Comparison of ENCODE assay signal across 12 mouse cellular contexts in genomic region chr12:76911171-76911726, GRCm38 (mm10). TPM values are rescaled to one million over a fixed set of nuclear protein-coding genes. Genes with fewer than 3 reads are reported as not detected.
DNase-seq lines count a peak whose midpoint lies in the region; ATAC-seq and TF ChIP-seq lines count a peak whose summit lies in the region.
"Had no signal": no experiment of that assay in that cellular context is flagged by ENCODE, and none has a peak within 500 bp of the region (broad histone marks: within the 10 kb centered on the region; RNA-seq: fewer than 3 reads in every experiment).

No protein-coding gene starts in this region.

- in situ Hi-C loops in Patski (cut with MboI; ENCODE audit: low pct_unique_long_range_greater_than_20kb) = no loop called here

- no peaks in the 10 kb centered on the region for H3K9me3 ChIP-seq in kidney, embryonic 16.5 days (ENCODE audit: low read length)
- H3K9me3 ChIP-seq in hindbrain, postnatal 0 days (ENCODE audit: low read length) = no peaks in the 10 kb centered on the region

- no peak for DNase-seq in kidney, adult 11 months
- peak; percentile 30 for DNase-seq in Patski (ENCODE audit: low read depth, low spot score)
- peak; percentile 89 to 92 for DNase-seq in cerebellum, adult 18-20 months
- DNase-seq in hindbrain, postnatal 0 days (ENCODE audit: low spot score) = peak; percentile 29
- DNase-seq in embryo, embryonic 11 days = no peak
- DNase-seq in heart, adult 18-20 months = no peak
- DNase-seq: gastrocnemius, postnatal 10 days; thymus, postnatal 36 days had no signal

- no peak for TF ChIP-seq CTCF in Patski (IDR thresholded peaks at IDR 0.05)
- no peak for TF ChIP-seq CTCF in hindbrain, postnatal 0 days (IDR thresholded peaks at IDR 0.05; ENCODE audit: low read depth)

- 0 out of 2 replicates have a peak, but pooled peaks have one; percentile 4 for ATAC-seq in kidney, embryonic 16.5 days (ENCODE audit: low FRiP score, low TSS enrichment)
- peak; percentile 59 for ATAC-seq in Patski
- peak; percentile 28; the same call in 1 of the 2 replicates for ATAC-seq in hindbrain, postnatal 0 days

- H3K4me3 ChIP-seq in kidney, embryonic 16.5 days (ENCODE audit: low read length) = no peak overlapping the region
- H3K4me3 ChIP-seq in hindbrain, postnatal 0 days (ENCODE audit: low read length) = no peak overlapping the region
- H3K4me3 ChIP-seq: myocyte had no signal

- POLR2A ChIA-PET in Patski (lab: Charles Lee) = no interaction called here

- no peak overlapping the region for H3K9ac ChIP-seq in kidney, embryonic 16.5 days (replicated peaks; ENCODE audit: low read length)
- H3K9ac ChIP-seq in hindbrain, postnatal 0 days (replicated peaks; ENCODE audit: low read length) = no peak overlapping the region

- H3K27me3 ChIP-seq in kidney, embryonic 16.5 days (ENCODE audit: insufficient read depth, low read length) = no peaks in the 10 kb centered on the region
- no peaks in the 10 kb centered on the region for H3K27me3 ChIP-seq in Patski
- no peaks in the 10 kb centered on the region for H3K27me3 ChIP-seq in hindbrain, postnatal 0 days (ENCODE audit: insufficient read depth, low read length)

- WGBS in kidney, embryonic 16.5 days = 50% methylated on average over 16 of the region's 16 CpGs
- WGBS in hindbrain, postnatal 0 days = 47% methylated on average over 16 of the region's 16 CpGs

- CTCF ChIA-PET in Patski (lab: Charles Lee) = no interaction called here

- no peak overlapping the region for H3K4me2 ChIP-seq in kidney, embryonic 16.5 days (replicated peaks; ENCODE audit: low read depth, low read length)
- H3K4me2 ChIP-seq in hindbrain, postnatal 0 days (ENCODE audit: low read depth, low read length) = no peak overlapping the region

- H3K4me1 ChIP-seq in kidney, embryonic 16.5 days (ENCODE audit: insufficient read depth, low read length) = peaks cover 13% of the 10 kb centered on the region; the same call in 1 of the 2 replicates
- no peaks in the 10 kb centered on the region for H3K4me1 ChIP-seq in hindbrain, postnatal 0 days (ENCODE audit: insufficient read depth, low read length)

- H3K27ac ChIP-seq in kidney, embryonic 16.5 days (ENCODE audit: low read length) = peak overlapping the region; percentile 40; the same call in 1 of the 2 replicates
- peak overlapping the region; percentile 48; the same call in 1 of the 2 replicates for H3K27ac ChIP-seq in hindbrain, postnatal 0 days
- H3K27ac ChIP-seq: kidney, postnatal 0 days; macrophage had no signal

- H3K36me3 ChIP-seq in kidney, embryonic 16.5 days (ENCODE audit: insufficient read depth, low read length) = 0 out of 2 replicates have a peak, but pooled peaks cover 10% of the 10 kb centered on the region
- H3K36me3 ChIP-seq in hindbrain, postnatal 0 days (ENCODE audit: insufficient read depth, low read length) = peaks cover 4% of the 10 kb centered on the region; the same call in 1 of the 2 replicates

RNA-seq across cellular contexts. Expression of gene Max, which starts 50.8 kb away (rescaled TPM):
- 16.3 and 17.3 TPM in 2 replicates for polyA plus RNA-seq in kidney, embryonic 16.5 days (2015; fragmentation: Nextera tagmentation; extraction: Ambion mirVana)
- 64.4 TPM for polyA plus RNA-seq in Patski (2021)
- 44.0 and 60.1 TPM in 2 replicates for total RNA-seq in hindbrain, postnatal 0 days (2014; rRNA removed)
- 18.2 TPM in 2 replicates for polyA plus RNA-seq in hindbrain, postnatal 0 days (2015; fragmentation: Nextera tagmentation; extraction: Ambion mirVana)
- 10 to 100 TPM; 61.4 to 70.4 TPM for total RNA-seq in heart, adult 18-20 months (2021)

Comparison
In these comparisons a context has a peak if more than half of its experiments do, and no peak if none do; other contexts are left out.
1. ATAC-seq: peak in every context shown above with its lines; median percentile 59 in Patski; 28 in hindbrain, postnatal 0 days; 4 in kidney, embryonic 16.5 days.
2. DNase-seq: peak in Patski (single experiment), cerebellum, adult 18-20 months (2 of 2) and hindbrain, postnatal 0 days (single experiment); none in kidney, adult 11 months (single experiment), embryo, embryonic 11 days (single experiment) and heart, adult 18-20 months (0 of 2).